Mouse (Mus musculus) kidney, postnatal 14 days (tissue): ENCODE data around the gene Nt5e.

Experiments
- DNase-seq: peaks from one replicate; pipeline ENCODE4 v3.0.0; 2022; ENCODE audit warnings: mixed read lengths

Nt5e gene

GRCm38 (mm10) chr9:88398461-88398860 is 71.5 kb downstream of the Nt5e start:
- DNase-seq, result no peak

DNA sequence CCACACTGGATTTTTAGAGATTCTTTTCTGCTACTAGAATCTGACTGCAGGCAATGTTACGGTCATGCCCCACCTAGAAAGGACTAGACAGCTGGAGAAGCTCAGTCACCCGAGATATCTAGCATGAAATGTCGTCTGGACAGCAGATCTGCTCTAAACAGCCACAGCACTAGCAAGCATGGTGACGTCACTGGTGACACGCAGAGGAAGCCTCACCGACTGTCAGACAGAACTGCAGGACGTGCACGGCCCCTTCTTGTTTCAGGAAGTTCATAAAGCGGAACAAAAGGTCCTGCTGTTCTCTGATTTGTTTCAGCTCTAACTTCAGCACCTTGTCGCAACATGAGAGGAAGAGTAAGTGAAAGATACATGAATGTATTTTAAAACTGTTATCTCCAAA is 77.1 kb downstream of the Nt5e start:
- peak; percentile 10 for DNase-seq

DNA sequence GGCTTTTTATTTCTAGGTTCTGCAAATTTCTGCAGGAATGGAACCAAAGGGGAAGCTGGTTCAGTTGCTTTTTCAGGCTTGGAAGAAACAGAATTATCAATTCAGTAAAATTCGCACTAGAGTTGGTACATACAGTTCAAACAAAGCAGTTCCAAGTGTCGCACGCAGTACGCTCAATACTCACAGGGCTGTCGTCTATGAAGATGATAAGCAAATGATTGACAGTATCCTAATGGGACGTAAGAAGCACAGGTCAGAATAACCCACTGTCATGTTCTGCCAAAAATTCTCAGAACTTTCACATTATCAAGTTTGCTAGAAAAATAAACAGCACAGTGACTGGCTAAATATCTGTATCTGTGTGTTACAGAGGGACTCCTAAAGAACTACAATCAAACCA is 77.5 kb downstream of the Nt5e start:
- DNase-seq, result no peak

DNA sequence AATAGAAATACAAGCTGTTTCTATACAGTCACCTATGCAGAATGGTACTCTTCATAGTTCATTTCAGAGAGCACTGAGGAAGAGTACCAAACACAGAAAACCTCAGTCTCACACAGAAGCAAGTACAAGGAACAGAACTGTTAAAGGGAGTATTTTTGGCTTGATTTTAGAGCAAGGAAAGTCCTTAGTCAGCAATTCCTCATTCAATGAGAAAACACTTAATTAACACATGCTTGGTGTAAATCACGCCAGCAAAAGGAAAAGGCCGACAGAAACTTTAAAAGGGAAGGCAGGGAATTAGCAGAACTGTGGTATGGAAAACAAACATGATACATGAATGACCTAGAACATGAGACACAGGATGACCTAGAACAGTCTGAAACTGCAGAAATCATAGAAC is 83.0 kb downstream of the Nt5e start:
- DNase-seq, result no peak

DNA sequence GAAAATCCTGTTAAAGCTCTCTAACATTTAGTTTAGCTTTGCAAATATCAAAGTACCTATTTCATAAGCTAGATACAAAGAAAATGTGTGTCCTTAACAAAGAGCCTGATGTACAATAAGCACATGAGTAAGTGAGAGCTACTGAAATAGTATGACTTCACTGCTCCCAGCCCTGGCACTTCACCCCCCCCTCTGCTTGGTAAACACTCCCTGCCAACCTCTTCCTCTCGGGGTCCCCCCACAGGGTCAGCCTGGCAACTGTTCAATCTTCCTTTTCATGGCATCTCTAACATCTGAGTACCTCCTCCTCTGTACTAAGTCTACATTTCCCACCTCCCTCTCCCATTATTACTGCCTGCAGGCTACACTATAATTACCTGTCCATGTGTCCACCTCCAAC is 89.8 kb downstream of the Nt5e start:
- no peak for DNase-seq
